Mouse (Mus musculus) lung, postnatal 0 days (tissue): ENCODE measurements around the gene Btbd11.

Experiments
- CTCF ChIP-seq: IDR thresholded peaks from 2 replicates; pipeline ENCODE4 v1.5.1; 2016; ENCODE audit warnings: antibody characterized with exemption, mild to moderate bottlenecking
- EP300 ChIP-seq: IDR thresholded peaks from 2 replicates; pipeline ENCODE4 v1.6.1; 2016; ENCODE audit warnings: antibody characterized with exemption, mild to moderate bottlenecking, control low read depth

DNA sequence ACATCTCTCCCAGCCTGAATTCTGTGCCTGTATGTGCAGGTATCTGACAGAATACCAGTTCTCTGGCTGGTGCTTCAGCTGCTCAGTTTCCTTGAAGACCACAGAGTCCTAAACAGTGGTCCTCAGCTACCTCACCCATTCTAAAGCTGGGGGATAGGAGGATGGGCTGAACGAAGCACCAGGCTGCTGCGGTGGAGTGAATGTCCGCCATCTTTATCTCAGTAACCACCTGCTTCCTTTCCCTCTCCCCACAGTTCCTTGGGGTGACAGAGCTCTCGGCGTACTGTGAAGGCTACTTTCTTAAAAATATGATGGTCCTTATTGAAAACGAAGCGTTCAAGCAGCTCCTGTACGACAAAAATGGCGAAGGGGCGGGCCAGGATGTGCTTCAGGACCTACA, 271.3 kb downstream of the Btbd11 start:
- TF ChIP-seq EP300, result no peak
- no peak for TF ChIP-seq CTCF
